Mouse (Mus musculus) hindlimb bud, embryonic 11.5 days (tissue): Measurements from ENCODE around the gene Klc1.

Experiments used
- DNase-seq: peaks from one replicate; pipeline ENCODE4 v3.0.0-alpha.2; 2012; ENCODE audit warnings: low read depth, low spot score; ENCODE audit errors: extremely low spot score

The Klc1 gene

DNA sequence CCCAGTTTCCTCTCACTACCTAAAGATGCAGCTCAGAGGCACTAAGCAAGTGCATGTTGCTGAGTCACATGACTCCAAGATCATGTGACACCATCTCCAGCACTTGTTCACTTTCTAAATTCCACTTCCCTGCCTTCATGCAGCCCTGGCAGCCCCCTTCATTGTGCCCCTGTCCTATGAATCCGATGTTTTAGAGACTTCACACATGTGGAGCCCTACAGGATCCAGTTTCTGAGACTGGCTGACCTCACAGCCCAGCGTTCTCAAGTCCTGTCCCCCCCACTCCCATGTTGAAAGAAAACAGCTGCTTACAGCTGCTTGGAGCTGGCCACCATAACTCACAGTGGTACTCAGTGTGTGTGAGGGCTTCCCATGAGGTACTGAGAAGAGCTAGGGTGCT is 15.2 kb upstream of the Klc1 start:
- DNase-seq: no peak

DNA sequence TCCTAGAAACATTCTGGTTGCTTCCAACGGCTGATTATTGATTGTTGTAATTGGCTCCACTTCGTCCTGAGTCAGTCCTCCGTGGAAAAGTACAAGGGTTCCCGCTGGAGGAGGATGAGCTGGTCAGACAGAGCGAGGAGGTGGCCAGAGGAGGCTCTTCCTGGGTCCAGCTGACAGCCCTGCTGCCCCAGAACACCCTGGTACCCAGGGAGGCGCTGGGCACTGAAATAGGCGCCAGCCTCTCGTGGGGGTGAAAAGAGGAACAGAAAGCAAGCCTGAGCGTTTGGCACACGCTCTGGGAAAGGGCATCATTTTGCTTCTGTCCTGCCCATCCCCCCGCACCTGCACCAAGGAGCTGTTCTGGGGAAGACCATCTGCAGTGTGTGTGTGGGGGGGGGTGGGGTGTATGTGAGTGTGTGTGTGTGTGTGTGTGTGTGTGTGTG is 14.6 kb upstream of the Klc1 start:
- DNase-seq: no peak

DNA sequence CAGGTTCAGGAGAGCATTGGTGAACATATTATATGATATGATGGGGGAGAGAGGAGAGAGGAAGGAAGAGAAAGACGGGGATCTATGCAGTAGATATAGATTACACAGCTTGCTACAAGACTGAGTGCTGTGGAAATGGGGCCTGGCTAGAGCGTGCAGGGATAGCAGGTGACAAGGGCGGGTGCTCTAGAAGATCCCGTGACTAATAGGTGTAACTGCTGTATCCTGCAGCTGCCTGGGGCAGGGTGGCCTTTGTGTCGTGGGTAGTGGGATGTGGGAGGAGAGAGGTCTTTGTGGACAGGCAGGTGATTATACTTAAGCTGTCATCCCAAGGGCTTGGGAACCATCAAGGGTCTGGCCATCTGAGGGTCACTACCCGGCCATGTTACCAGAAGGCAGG is 13.4 kb upstream of the Klc1 start:
- no peak for DNase-seq

DNA sequence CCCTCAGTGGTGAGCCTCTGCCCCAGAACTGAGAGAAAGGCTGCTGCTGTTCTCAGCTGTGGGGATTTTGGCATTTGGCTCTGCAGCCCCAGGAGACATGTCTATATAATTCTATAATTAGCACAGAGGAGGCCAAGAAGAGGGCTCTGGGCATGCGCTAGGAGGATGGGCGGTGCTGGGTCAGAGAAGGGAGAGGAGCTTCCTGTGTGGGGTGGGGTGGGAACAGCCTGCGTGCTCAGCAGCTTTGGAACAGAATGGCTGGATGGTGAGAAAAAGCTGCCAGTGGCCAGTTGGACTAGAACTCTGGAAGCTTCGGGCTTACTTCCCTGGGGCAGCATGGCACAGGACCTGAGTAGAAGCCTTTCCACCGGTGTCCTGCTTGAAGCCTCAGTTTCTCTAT is 12.6 kb upstream of the Klc1 start:
- DNase-seq: no peak

DNA sequence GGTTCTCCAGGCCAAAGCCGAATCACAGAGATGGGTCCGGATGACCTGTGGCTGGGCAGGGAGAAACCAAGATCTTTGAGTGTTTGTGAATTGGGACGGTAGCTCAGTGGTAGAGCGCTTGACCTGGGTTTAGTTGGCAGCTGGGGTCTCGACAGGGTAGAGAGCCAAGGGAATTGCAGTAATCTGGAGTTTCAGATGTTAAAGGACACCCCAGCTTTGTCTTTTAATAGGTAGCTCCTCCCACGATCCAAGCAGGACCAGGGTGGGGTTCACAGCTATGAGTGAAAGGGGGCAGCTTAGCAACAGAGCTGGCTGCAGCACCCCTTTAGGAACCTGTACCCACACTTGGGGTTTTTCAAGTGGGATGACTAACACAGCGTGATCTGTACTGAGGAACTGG is 11.2 kb upstream of the Klc1 start:
- DNase-seq: no peak

DNA sequence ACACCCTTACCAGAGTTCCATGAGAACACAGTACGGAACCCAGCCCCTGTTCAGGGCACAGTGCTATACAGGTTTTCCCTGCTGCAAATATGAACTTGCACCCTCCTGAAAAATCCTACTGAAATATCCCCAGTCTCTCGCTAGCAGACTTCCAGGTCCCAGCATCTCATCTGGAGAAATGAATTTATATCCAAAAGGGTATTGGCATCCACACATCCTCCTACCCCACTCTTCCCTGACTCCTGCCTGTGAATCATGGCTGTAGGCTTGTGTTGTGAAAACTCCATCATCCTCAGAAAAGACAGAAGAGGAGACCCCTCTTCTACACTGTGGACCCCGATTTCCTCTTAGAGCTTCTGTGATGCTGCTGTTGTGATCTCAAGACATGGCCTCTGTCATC is 7.9 kb upstream of the Klc1 start:
- DNase-seq: no peak

DNA sequence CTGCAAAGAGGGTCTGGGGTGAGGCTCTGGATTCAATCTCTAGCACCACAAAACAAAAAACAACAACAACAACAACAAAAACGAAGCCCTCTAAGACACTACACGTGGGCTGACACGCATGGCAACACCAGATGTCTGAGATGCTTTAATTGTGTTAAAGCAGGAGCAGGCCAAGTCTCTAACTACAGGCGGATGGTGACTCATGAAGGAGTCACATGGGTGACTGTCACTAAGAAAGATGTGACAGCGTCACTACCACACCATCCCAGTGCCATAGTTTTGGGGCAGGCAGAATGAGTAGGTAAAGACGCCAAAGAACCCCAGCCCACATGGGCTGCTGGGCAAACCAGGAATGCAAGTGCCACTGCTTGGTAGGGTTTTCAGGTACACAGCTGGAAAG is 6.2 kb upstream of the Klc1 start:
- DNase-seq: no peak

DNA sequence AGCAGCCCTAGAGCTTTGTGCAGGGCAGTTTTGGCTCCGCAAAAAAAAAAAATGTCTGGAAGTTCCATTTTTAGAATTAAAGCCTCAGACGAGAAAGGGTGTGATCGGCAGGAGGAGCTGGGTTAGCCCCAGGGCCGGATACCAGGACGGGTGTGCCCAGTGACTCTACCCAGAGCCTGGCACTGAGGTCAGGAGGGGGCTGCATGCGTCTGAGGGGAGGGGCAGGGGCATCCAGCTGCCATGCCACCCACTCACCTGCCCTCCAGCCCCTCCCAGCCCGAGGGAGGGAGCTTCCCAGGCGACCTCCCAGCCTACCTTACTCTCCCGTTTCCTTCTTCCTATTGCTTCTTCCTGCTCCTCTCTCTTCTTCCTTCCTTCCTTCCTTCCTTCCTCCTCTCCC is 5.3 kb upstream of the Klc1 start:
- DNase-seq: no peak

DNA sequence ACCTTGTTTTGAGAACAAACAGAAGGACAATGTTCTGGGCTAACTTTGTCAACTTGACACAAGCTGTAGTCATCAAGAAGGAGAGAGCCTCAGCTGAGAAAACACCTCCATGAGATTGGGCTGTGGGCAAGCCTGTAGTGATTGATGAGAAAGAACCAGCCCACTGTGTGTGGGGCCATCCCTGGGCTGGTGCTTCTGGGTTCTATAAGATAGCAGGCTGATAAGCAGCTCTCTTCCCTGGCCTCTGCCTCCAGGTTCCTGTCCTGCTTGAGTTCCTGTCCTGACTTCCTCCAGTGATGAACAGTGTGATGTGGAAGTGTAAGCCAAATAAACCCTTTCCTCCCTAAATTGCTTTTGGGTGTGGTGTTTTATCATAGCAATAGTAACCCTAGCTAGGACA is 3.9 kb upstream of the Klc1 start:
- DNase-seq: no peak

DNA sequence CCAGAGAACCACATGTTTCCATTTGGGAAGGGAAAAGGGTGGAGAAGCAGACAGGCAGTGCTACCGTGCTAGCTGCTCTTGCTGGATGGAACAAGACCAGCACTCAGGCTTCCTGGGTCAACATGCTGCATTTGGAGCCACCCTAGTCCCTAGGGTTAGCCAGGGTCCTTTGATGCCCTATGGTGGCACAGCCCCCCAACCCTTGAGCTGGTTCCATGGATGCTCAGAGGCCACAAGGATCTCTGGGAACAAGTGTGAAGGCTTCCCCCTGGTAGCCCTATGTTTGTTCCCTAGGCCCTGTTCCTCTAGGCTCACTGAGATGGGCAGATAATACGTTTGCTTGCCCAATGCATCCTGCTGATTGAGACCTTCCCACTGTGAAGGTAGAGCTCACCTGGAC is 3.4 kb upstream of the Klc1 start:
- no peak for DNase-seq

DNA sequence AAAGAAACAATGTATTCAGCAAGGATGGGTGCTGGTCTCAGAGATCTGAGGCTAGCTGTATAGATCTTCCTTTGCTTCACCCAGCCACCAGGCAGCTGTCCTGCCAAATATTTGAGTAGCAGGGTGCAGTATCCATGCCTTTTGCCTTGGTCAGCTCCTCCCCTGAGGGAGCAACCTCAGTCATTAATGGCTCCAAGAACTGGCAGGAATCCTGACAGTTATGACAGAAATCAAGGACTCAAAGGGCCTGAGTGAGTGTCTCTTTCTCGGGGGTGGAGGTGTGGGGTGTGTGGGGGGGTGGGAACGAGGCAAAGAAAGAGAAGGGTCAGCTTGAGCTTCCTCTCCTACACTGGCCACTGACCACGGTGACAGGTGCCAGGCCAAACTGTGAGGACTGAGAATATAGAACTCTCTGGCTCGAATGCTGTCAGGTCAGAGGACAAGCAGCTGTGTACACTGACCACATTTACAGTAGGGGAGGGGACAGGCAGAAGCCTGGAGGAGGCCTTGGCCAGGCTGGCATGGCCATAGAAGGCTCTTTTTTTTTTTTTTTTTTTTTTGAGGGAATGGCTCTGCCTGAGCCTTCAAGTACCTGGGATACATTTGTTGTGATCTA is 2.5 kb upstream of the Klc1 start:
- DNase-seq: no peak

DNA sequence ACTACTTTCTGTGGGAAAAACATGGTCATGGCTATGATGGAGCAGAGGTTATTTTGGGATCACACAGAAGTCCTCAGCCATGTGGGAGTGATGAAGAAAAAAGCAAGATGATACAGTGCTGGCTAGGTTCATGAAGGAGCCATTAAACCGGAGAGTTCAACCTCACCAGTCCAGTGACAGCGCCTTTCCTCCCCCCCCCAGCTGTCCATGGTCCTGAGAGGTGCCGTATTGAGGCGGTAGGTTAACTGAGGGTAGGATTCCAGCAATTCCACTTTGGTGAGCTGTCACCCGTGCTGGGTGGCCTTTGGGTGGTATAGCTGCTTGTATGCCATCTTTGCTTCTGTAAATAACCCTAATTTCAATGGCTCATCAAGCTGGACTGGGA is 2.0 kb upstream of the Klc1 start:
- no peak for DNase-seq

DNA sequence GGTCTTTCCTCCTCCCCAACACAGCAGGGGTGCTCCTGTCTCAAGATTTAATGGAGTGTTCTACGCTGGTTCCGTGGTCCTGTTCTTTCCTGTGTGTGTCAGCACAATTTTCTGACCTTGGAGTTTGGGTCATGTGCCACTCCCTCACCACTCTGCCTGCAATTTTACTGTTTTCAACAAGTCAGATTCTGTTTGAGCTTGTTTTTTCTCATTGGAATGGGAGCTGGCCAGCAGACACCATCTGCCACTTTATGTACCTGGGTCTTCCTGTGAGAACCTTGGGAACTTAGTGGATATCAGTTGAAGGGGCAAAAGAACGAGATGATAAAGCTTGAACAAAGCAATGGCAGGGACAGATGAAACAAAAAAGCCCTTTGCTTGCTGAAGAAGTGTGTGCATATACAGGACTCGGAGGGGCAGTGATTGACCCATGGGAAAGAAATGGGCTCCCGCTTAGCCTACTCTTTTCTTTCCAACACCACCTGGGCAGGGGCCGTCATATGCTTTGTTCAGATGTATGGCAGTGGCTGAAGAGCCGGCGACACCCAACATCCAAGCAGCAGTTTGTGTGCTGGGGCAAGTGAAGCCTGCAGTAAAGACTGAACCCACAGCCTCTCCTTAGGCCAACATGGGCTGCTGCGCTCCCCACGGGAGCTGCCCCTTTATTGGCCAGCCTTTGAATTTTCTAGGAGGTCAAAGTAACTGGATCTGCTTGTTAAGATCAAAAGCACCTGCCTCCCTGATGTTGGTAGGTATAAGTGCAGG is 906 bp upstream of the Klc1 start:
- no peak for DNase-seq

DNA sequence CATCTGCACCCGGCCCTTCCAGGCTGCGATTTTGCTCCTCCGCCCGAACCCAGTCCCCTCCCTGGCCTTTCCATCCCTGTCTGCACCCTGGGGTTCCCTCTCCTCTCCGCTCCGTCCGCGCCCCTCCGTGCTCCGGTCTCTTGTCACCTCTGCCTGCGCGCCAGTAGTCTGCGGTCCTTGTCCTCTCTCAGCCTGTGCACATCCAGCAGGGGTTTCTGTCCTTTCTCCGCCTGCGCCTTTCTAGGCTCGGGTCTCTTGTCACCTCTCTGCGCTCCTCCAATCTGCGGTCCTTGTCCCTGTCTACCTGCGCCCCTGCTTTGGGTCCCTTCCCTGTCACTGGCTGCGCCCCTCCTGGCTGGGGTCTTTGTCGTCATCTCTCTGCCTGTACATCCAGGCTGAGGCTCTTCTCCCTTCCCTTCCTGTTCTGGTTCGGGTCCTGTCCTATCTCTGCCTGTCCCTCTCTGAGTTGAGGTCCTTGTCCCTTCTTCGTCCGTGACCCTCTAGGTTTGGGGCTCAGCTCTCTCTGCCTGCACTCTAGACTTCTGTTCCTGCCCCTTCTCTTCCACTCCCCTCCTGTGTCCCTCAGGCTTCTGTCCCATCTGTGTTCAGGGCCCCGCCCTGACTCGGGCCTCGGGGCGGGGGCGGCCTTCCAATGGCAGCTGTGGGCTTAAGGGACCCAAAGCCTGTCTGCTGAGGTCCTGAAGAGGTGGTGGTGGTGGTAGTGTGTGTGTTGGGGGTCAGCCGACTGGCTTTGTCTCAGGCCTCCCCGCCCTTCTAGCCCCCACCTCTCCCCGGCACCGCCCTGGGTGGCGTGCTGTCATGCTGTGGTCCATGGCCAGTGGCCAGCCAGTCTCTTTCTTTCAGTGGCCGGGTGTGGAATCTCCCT is 770 bp downstream of the Klc1 start:
- DNase-seq: no peak

DNA sequence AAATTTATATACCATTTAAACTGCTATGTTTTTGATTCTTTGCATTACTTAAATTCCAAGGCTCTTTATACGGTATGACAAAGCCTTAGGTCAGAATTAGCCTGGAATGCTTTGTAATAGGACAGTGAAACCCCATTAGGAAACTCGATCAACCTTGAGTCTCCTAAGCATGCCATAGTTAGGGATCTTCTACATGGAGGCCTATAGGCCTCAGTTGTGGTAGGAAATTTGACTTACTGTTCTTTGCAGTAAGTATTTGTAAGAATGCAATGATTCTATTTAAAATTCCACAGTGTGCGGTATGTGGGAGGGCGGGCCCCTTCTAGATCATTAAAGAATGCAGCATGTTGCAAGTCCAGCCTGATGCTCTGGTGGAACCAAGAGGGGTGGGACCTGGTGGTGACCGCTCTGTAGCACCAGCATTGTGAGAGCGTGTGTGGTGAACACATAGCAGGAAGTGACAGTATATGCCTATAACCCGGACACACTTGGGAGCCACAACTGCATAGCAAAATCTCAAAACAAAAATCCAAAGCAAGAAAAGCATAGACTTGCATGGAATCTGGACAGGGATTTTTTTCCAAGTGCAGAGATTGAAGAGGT is 1.8 kb downstream of the Klc1 start:
- DNase-seq: no peak

DNA sequence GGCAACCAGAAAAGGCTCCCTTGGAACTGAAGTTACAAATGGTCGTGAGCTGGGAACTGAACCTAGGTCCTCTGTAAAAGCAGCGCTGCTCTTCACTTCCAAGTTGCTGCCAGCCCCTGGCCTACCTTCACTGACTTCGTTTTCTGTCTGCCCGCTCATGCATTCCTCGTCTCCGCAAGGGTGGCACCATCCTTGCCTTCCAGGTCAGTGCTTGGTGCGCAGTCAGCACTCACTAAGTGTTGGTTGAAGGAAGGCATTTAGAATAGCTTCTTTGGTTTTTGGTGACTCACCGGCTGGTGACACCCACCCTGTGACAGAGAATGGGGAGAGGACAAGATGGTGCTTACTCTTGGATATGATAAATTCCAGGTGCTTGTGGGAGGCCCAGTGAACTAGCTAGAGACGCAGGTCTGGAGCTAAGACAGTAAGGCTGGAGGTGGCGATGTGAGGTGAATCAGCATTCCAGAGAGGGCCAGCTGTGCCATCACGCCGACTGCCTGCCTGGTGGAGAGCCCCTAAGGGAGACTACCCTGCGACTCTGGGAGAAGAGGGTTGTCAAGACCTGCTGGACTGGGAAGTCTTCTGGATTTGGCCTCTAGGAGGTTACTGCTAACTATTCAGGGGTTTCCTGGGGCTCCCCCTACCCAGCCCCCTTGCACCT is 4.1 kb downstream of the Klc1 start:
- no peak for DNase-seq

DNA sequence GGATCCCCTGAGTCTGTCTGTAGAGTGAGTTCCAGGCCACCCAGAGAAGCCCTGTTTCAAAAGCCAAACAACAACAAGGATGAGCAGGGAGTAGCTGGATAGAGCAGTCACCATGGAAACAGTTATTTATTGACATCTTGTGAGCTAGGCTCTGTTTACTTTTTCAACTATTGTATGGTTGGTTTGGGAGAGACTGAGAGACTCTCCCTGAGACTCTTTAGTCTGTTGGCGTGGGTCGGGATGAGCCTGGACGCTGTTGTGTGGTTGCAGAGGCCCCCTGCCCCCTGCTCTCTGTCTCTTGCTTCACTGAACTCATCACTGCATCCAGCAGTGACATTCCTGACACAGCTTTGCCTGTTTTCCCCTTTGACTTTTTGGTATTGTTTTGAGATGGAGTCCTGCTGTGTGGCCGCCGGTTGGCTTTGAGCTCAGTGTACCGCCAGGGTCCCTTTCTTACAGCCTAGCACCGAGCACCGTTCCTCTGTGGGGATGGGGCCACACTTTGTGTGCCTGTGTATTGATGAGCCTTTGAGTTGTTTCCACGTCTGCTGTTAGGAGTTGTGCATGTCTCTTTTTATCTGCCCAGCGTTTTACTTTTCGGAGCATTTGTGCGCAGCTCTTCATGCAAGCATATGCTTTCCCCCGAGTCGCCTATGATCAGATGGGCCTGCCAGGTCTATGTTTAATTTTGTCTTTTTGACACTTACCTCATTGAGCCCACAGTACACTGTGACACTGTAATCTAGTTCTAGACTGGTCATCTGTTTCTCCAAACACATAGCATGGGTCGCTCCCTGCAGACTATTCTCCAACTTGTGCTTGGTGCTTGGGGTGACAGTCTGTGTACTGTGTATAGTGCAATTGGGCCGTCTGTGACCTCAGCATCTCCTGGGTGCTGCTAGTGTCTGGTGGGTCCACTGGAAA is 7.9 kb downstream of the Klc1 start:
- DNase-seq: no peak

DNA sequence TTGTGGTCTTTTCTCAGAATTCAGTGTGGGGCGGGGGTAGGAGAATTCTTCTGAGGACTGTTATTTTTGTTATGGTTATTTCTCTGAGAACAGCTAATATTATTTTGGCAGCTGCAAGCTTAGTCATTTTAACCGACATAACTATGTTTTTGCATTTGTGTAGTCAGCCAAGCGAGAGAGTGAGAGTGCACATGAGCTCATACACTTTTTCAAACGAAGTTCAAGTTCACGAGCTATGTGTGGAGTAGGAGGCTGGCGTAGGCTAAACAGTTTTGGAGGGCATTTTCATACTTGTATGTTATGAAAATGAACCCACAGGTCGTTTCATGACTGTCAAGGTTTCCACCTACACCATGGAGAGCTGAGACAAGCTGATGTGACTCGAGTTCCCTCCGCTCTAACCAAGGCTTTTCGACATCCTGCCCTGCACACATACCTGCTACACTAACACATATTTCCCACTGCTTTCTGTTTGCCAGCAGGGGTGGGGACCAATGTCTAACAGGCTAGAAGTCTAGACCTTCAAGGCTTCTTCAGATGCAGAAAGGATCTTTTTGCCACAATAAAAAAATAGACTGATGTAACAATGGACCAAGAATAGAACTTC is 9.8 kb downstream of the Klc1 start:
- no peak for DNase-seq

DNA sequence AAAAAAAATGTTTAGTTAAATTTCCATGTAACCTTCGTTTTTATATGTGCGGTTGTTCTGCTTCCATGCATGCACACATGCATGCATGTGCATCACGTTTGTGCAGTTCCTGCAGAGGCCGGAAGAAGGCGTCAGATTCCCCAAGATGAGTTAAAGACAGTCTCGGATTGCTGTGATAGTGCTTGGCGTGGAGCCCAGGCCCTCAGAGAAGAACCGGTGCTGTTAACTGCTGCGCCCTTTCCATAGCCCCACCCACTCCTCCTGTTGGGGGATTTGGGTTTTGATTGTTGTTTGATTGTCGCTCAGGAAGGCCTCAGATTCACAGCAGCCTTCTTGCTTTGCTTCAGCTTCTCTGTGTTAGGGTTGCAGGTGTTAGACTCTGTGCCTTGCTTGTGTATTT is 10.7 kb downstream of the Klc1 start:
- no peak for DNase-seq
